Mouse (Mus musculus) CH12.LX (cell line): Measurements from ENCODE around the gene Jagn1. TPM values are rescaled to one million over a fixed set of nuclear protein-coding genes. Genes with fewer than 3 reads are reported as not detected.
A peak's percentile ranks its signal among the peaks of the same experiment; 100 is the strongest.

Experiments used
- DNase-seq: peaks from one replicate; pipeline ENCODE4 v3.0.0-alpha.2; 2013; ENCODE audit errors: extremely low read depth
- H3K27ac ChIP-seq: 2 replicates; pipeline ENCODE4 v1.5.1; 2012; ENCODE audit warnings: low read depth, mild to moderate bottlenecking, control low read depth, moderate library complexity; ENCODE audit not compliant: insufficient read depth
- H3K27me3 ChIP-seq: replicated peaks from 2 replicates; pipeline ENCODE3; 2012; ENCODE audit warnings: inconsistent platforms
- H3K36me3 ChIP-seq, 2 experiments: replicated peaks in 1 of 2; 2 replicates each; pipeline versions ENCODE3 to v1.6.1; 2012; ENCODE audit warnings: inconsistent platforms in 1 of 2, low read length in 1 of 2, mild to moderate bottlenecking in 1 of 2, mixed read lengths in 1 of 2, moderate library complexity in 1 of 2; ENCODE audit not compliant: control insufficient read depth in 1 of 2, insufficient read depth in 1 of 2
- H3K4me1 ChIP-seq, 2 experiments: 2 replicates each; pipeline ENCODE4 v1.6.1; 2012; ENCODE audit warnings: inconsistent platforms in 1 of 2, moderate library complexity in 1 of 2; ENCODE audit not compliant: insufficient read depth in 2 of 2, control insufficient read depth in 1 of 2
- H3K4me2 ChIP-seq: 2 replicates; pipeline ENCODE4 v1.6.1; 2012; ENCODE audit warnings: low read depth, mild to moderate bottlenecking, control low read depth; ENCODE audit not compliant: poor library complexity, insufficient read depth, severe bottlenecking
- H3K4me3 ChIP-seq, 3 experiments: fragments of 150-350 bp in 1 of 3; sonication (generic) in 1 of 3; replicated peaks in 1 of 3; 2 replicates each; pipeline versions ENCODE3 to v1.5.1; 2011 to 2012; ENCODE audit warnings: low read depth in 2 of 3, low read length in 2 of 3, mild to moderate bottlenecking in 2 of 3, moderate library complexity in 2 of 3, control low read depth in 1 of 3, improper control_type of control experiment in 1 of 3, inconsistent platforms in 1 of 3, mixed read lengths in 1 of 3; ENCODE audit not compliant: poor library complexity in 1 of 3
- H3K79me2 ChIP-seq: replicated peaks from 2 replicates; pipeline ENCODE4 v1.6.1; 2012; ENCODE audit warnings: mild to moderate bottlenecking, moderate library complexity; ENCODE audit not compliant: control insufficient read depth, poor library complexity, insufficient read depth, severe bottlenecking; ENCODE audit errors: extremely low read depth
- H3K9ac ChIP-seq: 2 replicates; pipeline ENCODE4 v1.6.1; 2012; ENCODE audit warnings: low read depth, mild to moderate bottlenecking, control low read depth, moderate library complexity; ENCODE audit not compliant: insufficient read depth
- H3K9me3 ChIP-seq: replicated peaks from 2 replicates; pipeline ENCODE3; 2012; ENCODE audit warnings: low read length, inconsistent platforms, mixed read lengths
- BHLHE40 ChIP-seq: IDR thresholded peaks from 2 replicates; pipeline ENCODE4 v1.6.1; 2011; ENCODE audit warnings: mild to moderate bottlenecking, low read depth, low read length, improper control_type of control experiment
- CHD2 ChIP-seq: IDR thresholded peaks from 2 replicates; pipeline ENCODE4 v1.6.1; 2011; ENCODE audit warnings: low read length, improper control_type of control experiment
- E2F4 ChIP-seq: IDR thresholded peaks from 2 replicates; pipeline ENCODE4 v1.6.1; 2011; ENCODE audit warnings: low read depth, low read length, improper control_type of control experiment; ENCODE audit not compliant: insufficient replicate concordance
- ELF1 ChIP-seq: IDR thresholded peaks from 2 replicates; pipeline ENCODE4 v1.6.1; 2014; ENCODE audit warnings: low read depth, mild to moderate bottlenecking, inconsistent platforms, low read length, improper control_type of control experiment
- ETS1 ChIP-seq: conservative IDR thresholded peaks from 2 replicates; pipeline ENCODE4 v1.6.1; 2012; ENCODE audit warnings: low read depth, mild to moderate bottlenecking, inconsistent platforms, low read length, improper control_type of control experiment, moderate library complexity
- GABPA ChIP-seq: IDR thresholded peaks from 2 replicates; pipeline ENCODE4 v1.6.1; 2012; ENCODE audit warnings: low read depth, low read length, improper control_type of control experiment, inconsistent platforms; ENCODE audit not compliant: insufficient replicate concordance
- HCFC1 ChIP-seq: IDR thresholded peaks from 2 replicates; pipeline ENCODE4 v1.6.1; 2012; ENCODE audit warnings: low read depth, mild to moderate bottlenecking, inconsistent platforms, low read length, improper control_type of control experiment
- IRF4 ChIP-seq: IDR thresholded peaks from 2 replicates; pipeline ENCODE4 v1.6.1; 2014; ENCODE audit warnings: low read depth, mild to moderate bottlenecking, inconsistent platforms, low read length, improper control_type of control experiment
- MAFK ChIP-seq: IDR thresholded peaks from 2 replicates; pipeline ENCODE4 v1.6.1; 2011; ENCODE audit warnings: low read length, improper control_type of control experiment; ENCODE audit not compliant: insufficient replicate concordance
- MAX ChIP-seq: IDR thresholded peaks from 2 replicates; pipeline ENCODE4 v1.6.1; 2011; ENCODE audit warnings: low read length, improper control_type of control experiment
- MAZ ChIP-seq: IDR thresholded peaks from 2 replicates; pipeline ENCODE4 v1.6.1; 2012; ENCODE audit warnings: low read depth, mild to moderate bottlenecking, inconsistent platforms, low read length, improper control_type of control experiment, moderate library complexity
- MXI1 ChIP-seq: IDR thresholded peaks from 2 replicates; pipeline ENCODE4 v1.6.1; 2011; ENCODE audit warnings: mild to moderate bottlenecking, low read depth, low read length, improper control_type of control experiment
- NELFE ChIP-seq: IDR thresholded peaks from 2 replicates; pipeline ENCODE4 v1.6.1; 2011; ENCODE audit warnings: low read depth, low read length, improper control_type of control experiment
- POLR2A ChIP-seq: IDR thresholded peaks from 2 replicates; pipeline ENCODE4 v1.6.1; 2011; ENCODE audit warnings: low read depth, mild to moderate bottlenecking, improper control_type of control experiment, low read length
- RAD21 ChIP-seq: IDR thresholded peaks from 2 replicates; pipeline ENCODE4 v1.6.1; 2011; ENCODE audit warnings: low read depth, mild to moderate bottlenecking, low read length, improper control_type of control experiment, moderate library complexity
- RCOR1 ChIP-seq: conservative IDR thresholded peaks from 2 replicates; pipeline ENCODE4 v1.6.1; 2012; ENCODE audit warnings: low read depth, mild to moderate bottlenecking, inconsistent platforms, low read length, improper control_type of control experiment
- SIN3A ChIP-seq: IDR thresholded peaks from 2 replicates; pipeline ENCODE4 v1.6.1; 2012; ENCODE audit warnings: low read length, improper control_type of control experiment, inconsistent platforms
- SMC3 ChIP-seq: IDR thresholded peaks from 2 replicates; pipeline ENCODE4 v1.6.1; 2011; ENCODE audit warnings: low read depth, low read length, improper control_type of control experiment
- TBP ChIP-seq: conservative IDR thresholded peaks from 2 replicates; pipeline ENCODE4 v1.6.1; 2011; ENCODE audit warnings: low read depth, low read length, improper control_type of control experiment
- USF1 ChIP-seq: IDR thresholded peaks from 2 replicates; pipeline ENCODE4 v1.6.1; 2014; ENCODE audit warnings: low read depth, mild to moderate bottlenecking, inconsistent platforms, low read length, improper control_type of control experiment
- ZC3H11A ChIP-seq: IDR thresholded peaks from 2 replicates; pipeline ENCODE4 v1.6.1; 2012; ENCODE audit warnings: low read depth, mild to moderate bottlenecking, inconsistent platforms, low read length, improper control_type of control experiment
- ZKSCAN1 ChIP-seq: IDR thresholded peaks from 2 replicates; pipeline ENCODE4 v1.6.1; 2012; ENCODE audit warnings: low read depth, inconsistent platforms, low read length, improper control_type of control experiment, borderline replicate concordance
- dilution Hi-C: fragments of 300-500 bp; cut with MboI; formaldehyde crosslinking; loops from 2 replicates; pipeline ENCODE4 v1.14.3; 2020; ENCODE audit warnings: low sequenced_read_pairs; ENCODE audit not compliant: extremely low pct_unique_long_range_greater_than_20kb, extremely low pct_ligation_motif_present
- in situ Hi-C: fragments of 300-500 bp; cut with MboI; formaldehyde crosslinking; loops from 3 replicates; pipeline ENCODE4 v1.14.3; 2019; ENCODE audit warnings: low sequenced_read_pairs, low pct_ligation_motif_present, low pct_unique_long_range_greater_than_20kb, mixed read lengths
- polyA plus RNA-seq: library from polyadenylated mRNA; unstranded; fragments of >175 nt; gene quantifications from 2 replicates; pipeline ENCODE4 v1.2.1, GENCODE M21; 2012; ENCODE audit warnings: low read depth; ENCODE audit not compliant: insufficient read length
- total RNA-seq, 2 experiments: library from RNA; depleted of rRNA; stranded (reverse); fragments of 300-350 nt in 1 of 2; fragments of >200 nt in 1 of 2; gene quantifications; 2 replicates each; pipeline ENCODE4 v1.2.3; 2012 to 2014

The Jagn1 gene
- total and polyA plus RNA-seq, 3 experiments = 69.2 to 106 (median 88.3) TPM

GRCm38 (mm10) chr6:113416416-113416815 is 26.0 kb upstream of the Jagn1 start:
- no peaks in the 10 kb centered on the region for H3K9me3 ChIP-seq
- no peak overlapping the region for H3K4me2 ChIP-seq
- H3K79me2 ChIP-seq = no peaks in the 10 kb centered on the region
- H3K27ac ChIP-seq = no peak overlapping the region
- no peak overlapping the region for H3K9ac ChIP-seq
- peaks cover 7 to 13% of the 10 kb centered on the region in 2 experiments; a peak in 3 of 4 replicates for H3K4me1 ChIP-seq
- DNase-seq = no peak
- in situ Hi-C loops (no loop called here), dilution Hi-C loops (no loop called here)
- H3K4me3 ChIP-seq = no peak overlapping the region
- H3K27me3 ChIP-seq = no peaks in the 10 kb centered on the region
- peaks cover 46 to 59% of the 10 kb centered on the region in 2 experiments for H3K36me3 ChIP-seq
- TF ChIP-seq HCFC1 (no peak), MAFK (no peak), MXI1 (no peak), ETS1 (no peak), RAD21 (no peak), ZKSCAN1 (no peak), E2F4 (no peak), ZC3H11A (no peak), MAX (no peak)

GRCm38 (mm10) chr6:113418441-113419198 is 23.7 kb upstream of the Jagn1 start:
- 0 out of 2 replicates have a peak, but pooled peaks have one; percentile 15 for TF ChIP-seq SIN3A
- no peak for TF ChIP-seq ZKSCAN1
- H3K4me1 ChIP-seq = peaks cover 7 to 13% of the 10 kb centered on the region in 2 experiments; a peak in 3 of 4 replicates
- dilution Hi-C loops = no loop called here
- DNase-seq = no peak
- H3K9me3 ChIP-seq = no peaks in the 10 kb centered on the region
- peak overlapping the region; percentile 60 to 85 (median 76) for H3K4me3 ChIP-seq
- no peak overlapping the region for H3K27ac ChIP-seq
- no peaks in the 10 kb centered on the region for H3K27me3 ChIP-seq
- peak overlapping the region; percentile 82 for H3K4me2 ChIP-seq
- no peaks in the 10 kb centered on the region for H3K79me2 ChIP-seq
- peak overlapping the region; percentile 80 for H3K9ac ChIP-seq
- in situ Hi-C loops = no loop called here
- peaks cover 27 to 38% of the 10 kb centered on the region in 2 experiments for H3K36me3 ChIP-seq

GRCm38 (mm10) chr6:113419199-113419587 is 23.2 kb upstream of the Jagn1 start, which contains the start of gene Rpusd3:
Rpusd3 (minus strand) TSS chr6:113419340.
- H3K27me3 ChIP-seq = no peaks in the 10 kb centered on the region
- peak within 1 kb of the TSS; percentile 31 for H3K27ac ChIP-seq
- H3K36me3 ChIP-seq = peaks cover 21 to 32% of the 10 kb centered on the region in 2 experiments
- H3K4me2 ChIP-seq = peak within 1 kb of the TSS; percentile 84
- in situ Hi-C loops = no loop called here
- no peaks in the 10 kb centered on the region for H3K9me3 ChIP-seq
- no peaks in the 10 kb centered on the region for H3K79me2 ChIP-seq
- peak within 1 kb of the TSS; percentile 60 to 85 (median 76) for H3K4me3 ChIP-seq
- H3K4me1 ChIP-seq = peaks cover 7 to 13% of the 10 kb centered on the region in 2 experiments; a peak in 3 of 4 replicates
- DNase-seq = peak; percentile 99
- dilution Hi-C loops = no loop called here
- H3K9ac ChIP-seq = peak within 1 kb of the TSS; percentile 80
- TF ChIP-seq MXI1 (no peak), E2F4 (0 out of 2 replicates have a peak, but pooled peaks have one; percentile 32), ZKSCAN1 (no peak), POLR2A (peak; percentile 77), BHLHE40 (no peak), SMC3 (no peak), CHD2 (peak; percentile 80), MAZ (no peak), ELF1 (peak; percentile 46; the same call in 1 of the 2 replicates), TBP (0 out of 2 replicates have a peak, but pooled peaks have one; percentile 57), IRF4 (no peak), NELFE (peak; percentile 67; the same call in 1 of the 2 replicates), RCOR1 (no peak), SIN3A (no peak), ETS1 (no peak), ZC3H11A (no peak), MAFK (no peak), GABPA (no peak), MAX (0 out of 2 replicates have a peak, but pooled peaks have one; percentile 9), USF1 (no peak), HCFC1 (peak; percentile 64), RAD21 (no peak)
